Mouse (Mus musculus) urinary bladder, postnatal 4 days (tissue): ENCODE measurements at regions not wholly inside any gene's neighbourhood (a gene's known extent, or its start where the extent isn't known, plus 50 kb on each side); places are given as distances from the start of the nearest gene placed in this dataset.

Source experiments
- DNase-seq, 2 experiments: peaks; one replicate each; pipeline ENCODE4 v3.0.0; 2021 to 2022; ENCODE audit warnings: low spot score in 2 of 2

GRCm38 (mm10) chr4:95214026-95214425, 162.0 kb upstream of the Jun start:
- DNase-seq, result no peak

GRCm38 (mm10) chr4:95215187-95215586, 163.2 kb upstream of the Jun start:
- no peak for DNase-seq

GRCm38 (mm10) chr4:95230461-95230860, 178.4 kb upstream of the Jun start:
- no peak for DNase-seq

DNA sequence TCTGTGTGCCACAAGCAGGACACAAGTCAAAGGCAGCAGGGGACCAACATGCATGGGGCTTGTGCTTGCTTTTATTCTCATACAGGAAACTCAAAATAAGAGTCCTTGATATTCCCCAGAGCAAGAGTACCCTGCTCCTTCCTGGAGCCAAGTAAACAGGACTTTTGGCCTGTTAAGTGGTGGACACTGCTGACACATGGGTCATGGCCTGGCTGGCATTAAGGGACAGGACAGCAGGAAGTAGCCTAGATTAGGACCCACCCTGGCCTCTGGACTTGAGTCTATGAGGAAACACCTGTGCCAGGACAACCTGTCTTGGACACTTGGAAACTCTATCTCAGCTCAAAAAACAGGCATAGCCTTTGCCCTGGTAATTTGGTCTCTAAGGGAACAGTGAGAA, 181.0 kb upstream of the Jun start:
- DNase-seq, result no peak

DNA sequence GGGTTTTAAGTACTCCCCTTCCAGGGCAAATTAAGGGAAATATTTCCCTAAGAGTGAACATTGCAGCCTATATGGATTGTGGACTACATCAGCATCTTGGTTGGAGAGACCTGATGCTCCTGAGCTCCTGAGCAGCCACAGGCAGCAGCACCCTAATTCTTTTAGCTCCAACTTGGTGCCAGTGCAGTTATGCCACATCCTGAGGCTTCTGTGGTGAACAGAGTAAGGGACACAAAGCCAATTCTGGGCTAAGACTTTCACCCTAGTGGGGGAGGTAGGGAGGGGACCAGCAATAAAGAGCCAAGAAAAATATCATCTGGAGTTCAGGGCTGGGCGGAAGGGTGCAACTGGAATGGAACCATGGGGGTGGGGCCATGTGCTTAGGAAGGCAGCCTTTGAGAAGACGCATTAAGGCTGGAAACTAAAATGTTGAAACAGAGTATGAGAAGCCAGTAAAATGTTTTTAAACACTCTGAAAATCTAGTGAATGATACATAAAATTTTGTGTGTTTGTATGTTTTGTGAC, 182.1 kb upstream of the Jun start:
- peak in 1 of 2 experiments; percentile 28 for DNase-seq

DNA sequence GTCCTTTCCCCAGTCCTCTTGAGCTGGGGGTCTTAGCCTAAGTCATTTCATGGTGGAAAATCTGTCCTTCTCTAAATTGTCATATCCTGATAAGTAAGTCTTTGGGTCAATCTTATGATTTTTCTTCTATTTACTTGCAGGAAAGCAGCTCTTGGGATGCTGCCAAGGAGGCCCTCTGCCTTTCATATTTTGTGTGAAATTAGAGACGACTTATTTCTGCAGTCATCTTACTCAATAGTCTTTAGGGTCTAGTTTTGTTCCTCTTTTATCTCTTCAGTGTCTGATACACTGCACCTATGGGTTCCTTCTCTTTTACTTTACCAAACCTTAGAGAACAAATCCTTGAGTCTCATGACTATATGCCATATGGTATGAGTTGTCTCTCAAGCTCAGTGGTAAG, 196.0 kb upstream of the Jun start:
- no peak for DNase-seq

DNA sequence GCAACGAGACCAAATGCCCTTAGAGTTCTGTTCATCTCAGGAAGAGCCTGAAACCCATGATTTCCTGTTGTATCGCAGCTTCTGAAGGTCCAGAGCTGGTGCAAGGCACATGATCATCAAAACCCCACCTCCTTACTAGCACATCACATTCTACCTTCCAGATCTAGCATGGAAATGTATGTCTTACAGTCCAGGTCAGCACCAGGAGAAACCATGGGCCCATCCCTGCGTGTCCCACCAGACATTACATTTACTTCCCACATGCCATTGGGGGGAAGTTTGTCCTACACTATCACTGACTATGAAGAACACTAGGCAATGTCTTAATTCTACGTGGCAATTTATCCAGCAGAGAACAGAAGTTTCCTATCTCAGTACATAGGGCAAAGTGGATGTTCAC, 197.0 kb upstream of the Jun start:
- no peak for DNase-seq

GRCm38 (mm10) chr4:95250083-95250482, 198.1 kb upstream of the Jun start:
- no peak for DNase-seq

DNA sequence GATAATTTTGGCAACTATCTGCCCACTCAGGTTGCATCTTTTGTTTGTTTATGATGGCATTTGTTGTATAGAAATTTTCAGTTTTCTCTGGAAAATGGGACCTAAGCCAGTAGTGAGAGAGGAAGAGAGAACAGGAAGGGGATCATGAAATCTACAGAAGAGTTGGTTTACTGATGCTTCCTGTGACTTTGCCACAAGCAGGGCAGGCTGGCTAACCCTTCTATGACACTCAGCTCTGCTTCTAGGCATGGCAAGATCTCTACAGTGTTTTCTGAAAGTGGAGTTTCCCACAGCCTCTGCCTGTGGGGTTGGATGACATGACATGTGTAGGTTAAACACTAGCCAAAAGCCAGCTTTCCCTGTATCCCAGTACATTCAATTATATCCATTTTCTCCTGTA, 217.7 kb upstream of the Jun start:
- DNase-seq, result no peak

- no peak for DNase-seq
Measured at GRCm38 (mm10) chr4:95270389-95270788, 218.4 kb upstream of the Jun start.

DNA sequence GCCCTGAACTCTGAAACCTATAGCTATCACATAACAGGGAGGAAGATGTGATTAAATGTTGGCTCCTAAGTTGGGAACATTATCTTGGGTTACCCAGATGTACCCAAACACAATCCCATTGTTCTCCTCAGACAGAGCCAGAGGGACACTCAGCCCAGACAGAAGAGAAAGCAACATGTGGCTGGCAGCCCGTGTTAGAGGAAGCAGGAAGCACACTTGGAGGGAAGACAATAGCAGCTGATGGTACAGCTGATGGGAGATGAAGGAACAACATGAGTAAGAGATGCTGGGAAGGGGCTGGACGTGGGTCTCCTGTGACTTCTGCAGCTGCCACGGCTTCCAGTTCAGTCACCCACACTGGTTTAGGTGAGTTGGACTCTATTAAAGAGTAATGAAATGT, 224.2 kb upstream of the Jun start:
- DNase-seq, result no peak

GRCm38 (mm10) chr4:95277989-95278713, 226.1 kb upstream of the Jun start:
- DNase-seq, result no peak

DNA sequence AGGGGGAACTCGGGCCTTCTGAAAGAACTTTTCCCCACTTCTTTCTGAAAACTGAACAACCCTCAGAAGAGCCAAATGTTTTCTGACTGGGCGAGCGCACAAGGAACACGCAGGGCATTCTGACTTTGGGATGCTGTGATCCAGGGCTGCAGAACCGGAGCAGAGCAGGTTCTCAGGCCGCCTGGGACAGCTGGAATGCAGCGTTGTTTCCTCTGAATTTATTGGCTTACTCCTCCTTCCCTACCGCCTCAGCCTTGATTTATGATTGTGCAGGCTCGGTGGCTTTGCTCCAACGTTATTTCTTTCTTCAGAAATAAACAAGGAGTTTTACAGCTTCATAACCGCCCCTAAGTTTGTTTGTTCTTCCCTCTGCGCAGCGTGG, 226.7 kb upstream of the Jun start:
- DNase-seq, result peak; percentile 46 to 64

DNA sequence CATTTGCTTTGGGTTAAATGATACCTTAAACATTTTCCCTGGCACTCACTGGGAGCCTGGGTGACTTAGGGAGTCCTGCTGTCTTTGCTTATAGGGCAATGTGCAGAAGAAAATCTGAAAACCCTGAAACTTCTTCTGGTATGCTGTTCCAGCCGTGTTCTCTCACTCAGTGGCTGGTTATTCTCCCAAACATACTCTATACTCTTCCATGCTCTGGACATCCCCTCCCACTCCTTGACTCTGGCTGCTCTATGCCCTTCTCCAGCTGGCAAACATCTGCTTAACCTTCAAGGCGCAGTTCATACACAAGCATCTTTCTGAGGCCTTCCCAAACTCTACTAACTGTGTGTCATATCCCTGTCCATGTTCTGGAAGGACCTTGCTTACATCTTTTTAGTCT, 227.2 kb upstream of the Jun start:
- DNase-seq, result no peak

DNA sequence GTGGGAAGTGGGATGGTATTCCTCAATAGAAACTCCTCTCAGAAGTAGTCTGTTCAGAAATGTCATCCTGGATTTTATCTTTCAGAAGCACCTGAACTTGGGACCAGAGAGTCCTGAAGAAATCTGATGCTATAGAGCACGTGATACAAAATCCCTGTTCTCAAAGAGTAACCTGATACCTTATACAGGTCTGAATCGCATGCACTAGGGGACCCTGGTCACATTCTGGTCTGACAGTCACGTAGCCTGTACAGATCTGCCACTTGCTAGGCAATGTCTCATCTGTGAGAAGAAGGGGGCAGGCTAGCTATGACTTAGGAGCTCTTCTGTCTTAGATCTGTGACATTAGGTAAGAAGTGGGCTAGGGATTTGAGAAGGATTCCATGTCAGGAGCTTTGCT, 230.1 kb upstream of the Jun start:
- DNase-seq, result no peak

DNA sequence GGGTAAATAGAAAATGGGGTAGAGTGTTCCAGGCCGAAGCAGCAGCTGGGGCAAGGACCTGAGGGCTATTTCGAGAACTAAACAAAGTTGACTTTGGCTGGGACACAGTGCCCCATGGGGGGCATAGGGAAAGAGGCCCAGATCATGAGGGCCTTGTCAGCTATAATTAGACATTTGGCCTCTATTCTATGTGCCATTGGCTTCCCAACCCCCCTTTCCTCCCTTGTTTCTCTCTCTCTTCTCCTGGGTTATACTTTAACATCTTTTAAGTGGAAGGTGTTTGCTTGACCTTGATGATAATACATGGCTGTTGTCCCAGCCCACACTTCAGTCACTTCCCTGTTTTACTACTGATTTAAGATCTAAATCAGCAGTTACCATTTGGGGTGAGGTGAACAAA, 231.8 kb upstream of the Jun start:
- no peak for DNase-seq

DNA sequence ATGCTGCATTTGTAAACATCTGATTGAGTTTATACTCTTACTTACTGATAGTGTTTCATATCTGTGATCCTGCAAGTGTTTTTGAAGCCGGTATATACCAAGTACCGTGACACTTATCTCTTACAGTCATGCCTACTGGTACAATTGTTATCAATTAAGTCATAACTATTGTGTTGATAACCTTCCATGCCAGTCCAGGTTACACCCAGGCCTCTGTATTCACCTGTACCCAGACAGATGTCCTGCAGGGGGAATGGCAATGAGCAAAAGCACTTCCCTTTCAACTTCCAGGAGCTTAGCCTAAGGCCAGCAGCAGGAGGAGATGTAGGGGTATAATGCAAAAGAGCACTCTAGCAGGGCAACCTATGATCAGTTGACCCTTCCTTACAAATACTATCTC, 232.2 kb upstream of the Jun start:
- DNase-seq, result no peak

- DNase-seq, result no peak
Measured at GRCm38 (mm10) chr4:95284696-95285095, 232.7 kb upstream of the Jun start.

DNA sequence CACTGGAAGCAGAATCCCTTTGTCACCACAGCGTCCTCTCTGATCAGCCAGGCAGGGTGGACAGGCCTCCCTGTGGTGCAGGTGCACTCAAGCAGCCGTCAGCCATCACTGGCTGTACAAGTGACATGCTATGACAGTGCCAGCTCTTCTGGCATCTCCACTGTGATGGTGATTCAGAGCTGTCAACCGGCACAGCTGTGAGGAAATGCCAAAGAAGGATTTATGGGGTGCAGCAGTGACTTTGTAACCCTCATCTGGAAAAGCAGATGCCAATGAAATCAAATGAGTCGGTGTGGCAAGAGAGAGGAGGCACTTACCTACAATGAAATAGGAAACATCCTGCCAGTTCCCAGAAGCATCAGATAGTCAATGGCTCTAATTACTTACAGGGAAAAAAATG, 238.3 kb upstream of the Jun start:
- no peak for DNase-seq

DNA sequence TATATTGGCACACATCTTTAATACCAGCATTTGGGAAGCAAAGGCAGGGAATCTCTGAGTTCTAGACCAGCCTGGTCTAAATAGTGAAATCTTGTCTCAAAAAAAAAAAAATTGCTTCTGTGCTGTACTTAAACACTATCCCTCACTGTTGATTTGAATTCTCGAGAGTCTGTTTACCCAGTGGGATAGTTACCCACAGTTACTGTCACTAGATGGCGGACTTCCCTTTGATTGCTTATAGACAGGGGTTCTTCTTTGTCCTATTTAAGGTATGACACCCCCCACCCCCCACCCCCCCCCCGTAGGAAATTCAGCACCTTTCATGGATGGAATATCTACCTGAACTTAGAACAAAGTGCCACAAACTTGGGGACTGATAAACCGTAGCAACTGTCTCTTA, 242.1 kb upstream of the Jun start:
- no peak for DNase-seq

GRCm38 (mm10) chr4:95301907-95302306, 249.9 kb upstream of the Jun start:
- DNase-seq, result no peak

GRCm38 (mm10) chr4:95303337-95303736, 251.3 kb upstream of the Jun start:
- DNase-seq, result no peak

- no peak for DNase-seq
Measured at GRCm38 (mm10) chr4:95304006-95304405, 252.0 kb upstream of the Jun start.

GRCm38 (mm10) chr4:95307134-95307533, 250.2 kb upstream of the Fggy start:
- no peak for DNase-seq
